Mouse (Mus musculus) liver (tissue): ENCODE measurements around the gene Zfp408.

Experiments
- DNase-seq: peaks from one replicate; pipeline ENCODE4 v3.0.0-alpha.2; 2020; ENCODE audit warnings: mixed read lengths

The Zfp408 gene

DNA sequence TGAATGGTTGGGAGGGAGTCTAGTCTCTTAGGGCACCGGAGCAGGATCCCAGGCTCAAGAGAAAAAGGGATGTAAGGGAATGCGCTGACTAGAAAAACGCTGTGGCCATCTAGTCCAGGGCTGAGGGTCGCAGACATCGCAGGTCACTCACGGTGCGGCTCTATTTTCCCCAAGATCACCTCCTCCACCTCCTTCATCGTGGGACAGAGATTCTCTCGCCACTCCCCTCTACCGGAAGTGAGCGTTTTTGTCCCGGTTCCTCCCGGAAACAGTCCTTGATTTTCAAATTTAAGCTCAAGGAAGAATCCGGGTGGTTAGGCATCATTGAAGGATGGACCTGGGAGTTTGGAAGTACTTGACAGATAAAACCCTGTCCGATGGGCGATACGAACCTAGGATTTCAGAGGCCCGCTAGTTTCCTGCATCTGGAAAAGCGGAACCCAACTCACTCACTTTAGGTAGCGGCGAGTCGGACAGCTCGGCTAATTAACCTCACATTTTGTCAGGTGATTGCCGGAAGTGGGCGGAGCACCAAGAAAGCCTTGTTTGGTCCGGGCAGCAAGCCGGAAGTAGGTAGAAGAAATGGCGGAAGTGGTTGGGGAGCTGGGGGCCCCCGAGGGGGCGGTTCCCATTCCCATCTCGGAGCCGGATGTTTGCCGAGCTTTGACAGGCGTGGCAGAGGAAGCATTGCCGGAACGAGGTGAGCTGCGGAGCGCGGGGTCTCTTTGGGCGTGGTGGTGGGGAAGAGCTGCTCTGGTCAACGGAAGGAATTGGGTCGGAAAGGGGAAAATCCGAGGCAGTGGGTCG lies at the start of gene Zfp408, which contains the start of gene Arhgap1:
Zfp408 (minus strand) TSS at position 239 of the 807 bp plus-strand sequence.
Arhgap1 (plus strand) TSS at position 308 of the 807 bp plus-strand sequence.
- peak; percentile 98 for DNase-seq

DNA sequence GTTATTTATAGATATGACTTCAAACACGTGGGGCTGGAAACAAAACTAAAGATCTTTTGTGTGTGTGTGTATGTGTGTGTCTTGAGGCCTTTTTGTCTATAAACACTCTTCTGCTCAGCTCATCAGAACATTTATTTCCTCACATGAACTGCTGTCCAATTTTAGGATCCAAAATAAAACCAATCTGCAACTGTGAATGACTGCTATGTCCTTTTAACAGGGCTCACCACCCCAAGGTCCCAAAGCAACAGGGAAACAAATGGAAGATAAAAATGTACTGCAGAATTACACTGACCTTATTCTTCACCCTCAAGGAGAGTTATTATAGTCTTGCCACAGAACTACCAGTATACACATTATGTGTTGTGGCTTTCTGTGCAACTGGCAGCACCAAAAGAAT lies 49.6 kb upstream of the Zfp408 start:
- no peak for DNase-seq

DNA sequence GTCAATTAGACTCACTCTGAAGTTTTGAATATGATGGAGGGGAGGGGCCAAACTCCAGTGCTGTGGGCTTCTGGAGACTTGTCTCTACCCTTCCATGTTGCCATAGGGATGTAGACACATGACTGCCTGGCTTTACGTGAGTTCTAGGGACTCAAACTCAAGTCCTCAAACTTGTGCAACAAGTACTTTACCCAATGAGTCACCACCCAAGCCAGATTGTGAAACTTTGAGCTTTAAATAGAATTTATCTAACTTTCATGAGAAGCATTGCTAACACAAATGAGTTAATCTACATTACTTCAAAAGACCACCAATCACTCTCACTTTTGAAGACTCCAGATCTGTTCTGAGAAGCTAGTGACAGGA lies 46.6 kb upstream of the Zfp408 start:
- DNase-seq: no peak

DNA sequence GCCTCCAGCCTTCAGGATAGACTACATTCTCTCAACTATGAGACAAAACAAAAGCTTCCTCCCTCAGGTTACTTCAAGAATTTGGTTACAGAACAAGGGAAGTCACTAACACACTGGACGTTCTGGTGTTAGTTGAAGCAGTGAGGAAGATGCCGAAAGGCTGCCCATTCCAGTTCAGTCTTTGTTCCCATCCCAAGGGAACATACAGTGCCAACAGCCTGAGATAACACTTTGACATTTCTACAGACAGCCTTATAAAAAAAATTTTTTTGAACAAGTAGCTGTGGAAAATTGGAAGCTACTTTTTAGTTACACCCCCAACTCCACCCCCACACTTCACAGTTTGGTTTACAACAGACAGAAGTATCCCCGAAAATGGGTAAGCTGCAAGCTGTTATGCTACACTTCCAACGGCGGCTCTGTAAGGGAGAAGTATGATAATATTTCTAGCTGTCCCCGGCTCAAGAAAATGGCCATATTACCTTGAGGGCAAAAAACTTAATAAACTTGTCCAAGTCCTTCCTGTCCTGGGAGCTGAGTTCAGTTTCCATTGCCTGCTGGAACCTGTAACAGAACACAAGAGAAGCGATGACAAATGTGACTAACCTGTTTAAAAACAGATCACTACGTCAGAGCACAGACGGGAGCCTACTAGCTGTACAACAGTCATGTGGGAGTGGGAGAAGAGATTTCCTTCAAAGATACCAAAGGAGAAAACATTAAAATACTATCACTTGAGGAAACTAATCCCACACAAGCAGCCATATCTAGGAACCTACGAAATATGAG lies 46.0 kb upstream of the Zfp408 start:
- DNase-seq: no peak

DNA sequence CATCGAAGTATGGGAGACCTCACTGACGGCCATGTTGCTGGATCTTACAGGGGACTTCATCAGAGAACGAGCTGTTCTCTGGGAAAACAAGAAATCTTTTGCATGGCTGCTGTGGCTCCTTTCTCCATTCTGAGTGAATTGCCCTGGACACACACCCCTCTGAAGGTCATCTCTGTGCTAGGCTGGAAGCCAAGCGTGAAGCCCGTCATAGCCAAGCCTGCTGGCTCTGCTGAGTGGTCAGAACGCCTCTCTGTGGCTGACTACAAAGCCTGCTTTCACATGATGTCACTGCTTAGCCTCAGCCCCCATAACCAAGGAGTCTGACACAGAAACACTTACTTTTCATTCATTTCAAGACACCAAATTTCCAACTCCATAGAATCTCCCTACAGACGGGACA lies 39.9 kb upstream of the Zfp408 start:
- DNase-seq: no peak

DNA sequence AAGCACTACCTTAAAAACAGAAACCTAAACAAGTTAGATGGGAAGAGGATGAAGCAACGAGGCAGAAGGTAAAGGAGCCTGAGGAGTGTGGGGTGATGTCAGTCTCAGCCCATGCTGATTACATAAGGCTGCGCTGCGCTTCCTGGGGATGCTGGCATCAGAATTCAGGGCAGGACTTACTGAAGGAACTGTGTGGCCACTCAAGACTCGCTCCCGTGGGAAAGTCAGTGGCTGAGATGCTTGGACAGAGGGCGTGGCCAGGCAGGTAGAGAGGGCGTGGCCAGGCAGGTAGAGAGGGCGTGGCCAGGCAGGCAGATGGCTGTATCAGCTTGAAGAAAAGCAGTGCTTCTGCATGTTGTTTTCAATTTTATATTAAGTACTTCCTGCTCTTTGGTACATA lies 34.3 kb upstream of the Zfp408 start:
- no peak for DNase-seq

DNA sequence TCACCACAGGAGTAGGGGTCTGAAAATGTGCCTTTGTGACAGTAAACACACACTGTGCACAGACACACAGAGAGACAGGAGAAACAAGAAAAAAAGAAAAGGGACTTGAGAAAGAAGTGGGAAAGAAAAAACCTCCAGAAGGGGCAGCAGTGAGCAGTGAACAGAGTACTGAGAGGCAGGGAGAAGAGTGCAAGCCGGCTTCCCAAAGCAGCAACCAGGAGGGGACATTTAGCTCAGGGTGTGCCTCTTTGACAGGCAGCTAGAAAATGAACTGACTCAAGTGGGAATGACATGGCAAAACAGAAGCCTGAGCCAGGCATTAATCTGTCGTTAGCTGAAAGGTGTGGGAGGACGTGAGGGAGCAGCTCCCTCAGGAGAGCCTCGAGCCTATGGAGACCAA lies 33.3 kb upstream of the Zfp408 start:
- DNase-seq: peak; percentile 31

DNA sequence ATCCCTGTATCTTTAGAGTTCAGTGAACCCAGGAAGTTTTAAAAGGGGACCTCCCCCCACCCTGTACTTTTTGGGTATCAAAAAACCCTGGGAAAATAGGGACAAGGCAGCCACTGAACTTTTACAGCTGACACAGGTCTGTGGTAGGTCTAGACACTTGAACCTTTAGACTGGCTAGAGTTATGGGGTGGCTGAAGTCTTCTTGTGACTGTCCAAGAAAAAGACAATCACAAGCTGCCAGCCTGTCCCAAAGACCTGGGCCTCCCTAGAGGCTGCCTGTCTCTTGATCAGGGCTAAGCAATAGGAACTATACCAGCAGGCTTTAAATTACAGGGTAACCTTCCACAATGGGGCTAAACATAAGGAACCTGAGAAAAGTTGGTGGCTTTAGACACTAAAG lies 27.4 kb upstream of the Zfp408 start:
- no peak for DNase-seq

DNA sequence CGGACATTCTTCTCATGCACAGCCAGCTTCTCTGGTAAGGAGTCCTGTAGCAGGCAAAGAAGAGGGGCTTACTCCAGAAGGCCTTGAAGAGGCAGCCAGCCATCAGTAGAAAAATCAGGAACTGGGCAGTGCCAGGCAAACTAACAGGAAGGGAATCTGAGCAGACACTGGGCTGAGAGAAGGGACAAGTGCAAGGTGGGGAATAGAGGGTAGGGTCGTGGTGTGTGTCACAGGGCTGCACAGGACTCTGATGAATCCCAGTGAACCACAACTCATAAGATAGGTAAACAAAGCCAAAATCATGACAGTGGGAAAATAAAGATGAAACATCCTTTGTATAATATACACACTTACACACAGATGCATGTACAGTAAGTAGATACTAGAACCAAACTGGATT lies 26.8 kb upstream of the Zfp408 start:
- no peak for DNase-seq

DNA sequence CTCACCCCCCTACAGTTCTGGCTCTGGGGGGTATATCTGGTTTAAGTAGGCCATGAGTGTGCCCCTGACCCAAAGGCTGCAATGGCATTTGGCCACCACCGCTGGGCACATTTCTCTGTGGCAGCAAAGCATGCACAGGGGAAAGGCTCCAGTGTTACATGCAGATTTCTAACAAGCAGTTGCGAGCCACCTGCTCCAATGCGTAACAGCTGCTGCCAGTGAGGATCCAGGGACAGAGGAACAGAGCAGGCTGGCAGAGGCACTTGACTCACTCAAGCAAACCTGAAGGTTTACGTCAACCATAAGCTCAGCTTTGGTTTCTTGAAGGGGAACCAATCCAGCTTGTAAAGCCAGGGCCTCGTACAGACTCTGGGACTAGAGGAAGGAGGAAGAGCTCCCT lies 25.3 kb upstream of the Zfp408 start:
- no peak for DNase-seq

DNA sequence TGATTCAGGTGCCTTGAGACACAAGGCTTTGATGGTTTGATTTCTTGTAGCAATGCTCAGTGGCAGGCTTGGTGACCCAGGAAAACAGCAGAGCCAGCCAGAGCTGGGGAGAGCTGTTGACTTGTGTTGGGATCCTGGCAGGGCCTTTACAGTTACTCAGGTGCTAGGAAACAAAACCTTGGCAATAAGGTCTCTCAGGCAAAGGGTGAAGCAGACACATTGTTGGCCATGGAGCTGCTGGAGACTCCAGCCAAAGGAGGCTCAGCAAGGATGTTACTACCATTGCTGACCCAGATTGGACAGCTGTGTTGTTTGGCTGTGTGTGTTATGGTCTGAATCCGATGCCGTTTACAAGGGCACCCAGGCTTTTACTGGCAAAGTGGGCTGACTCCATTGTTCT lies 24.0 kb upstream of the Zfp408 start:
- DNase-seq: no peak

DNA sequence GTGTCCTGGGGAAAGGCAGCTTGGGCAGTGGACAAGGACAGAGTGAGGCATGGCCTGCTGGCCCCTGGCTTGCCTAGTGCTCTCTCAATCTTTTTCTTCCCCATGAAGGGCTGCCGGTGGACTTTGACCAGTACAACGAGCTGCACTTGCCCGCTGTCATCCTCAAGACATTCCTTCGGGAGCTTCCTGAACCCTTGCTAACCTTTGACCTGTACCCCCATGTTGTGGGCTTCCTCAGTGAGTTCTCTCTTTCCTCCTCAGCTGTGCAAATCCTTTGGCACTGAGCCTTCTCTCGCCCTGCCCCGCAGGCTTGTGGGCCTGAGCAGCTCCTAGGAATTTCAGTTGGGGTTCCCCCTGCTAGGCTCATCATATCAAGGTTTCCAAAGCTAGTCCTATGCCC lies 20.4 kb upstream of the Zfp408 start:
- DNase-seq: no peak

DNA sequence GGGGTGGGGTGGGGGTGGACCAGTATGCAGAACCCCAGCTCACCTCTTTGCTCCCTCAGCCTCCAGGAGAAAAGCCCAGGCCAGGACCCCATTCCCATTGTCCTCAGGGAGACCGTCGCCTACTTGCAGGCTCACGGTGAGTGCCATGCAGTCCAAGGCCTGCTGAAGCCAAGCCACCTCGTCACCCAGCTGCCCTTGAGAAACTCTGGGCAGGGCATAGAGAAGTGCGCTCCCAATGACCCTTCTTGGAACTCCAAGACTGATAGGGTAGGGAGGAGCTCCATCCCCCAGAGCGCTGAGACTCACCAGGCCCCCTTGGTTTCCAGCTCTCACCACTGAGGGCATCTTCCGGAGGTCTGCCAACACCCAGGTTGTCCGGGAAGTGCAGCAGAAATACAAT lies 19.7 kb upstream of the Zfp408 start:
- no peak for DNase-seq

DNA sequence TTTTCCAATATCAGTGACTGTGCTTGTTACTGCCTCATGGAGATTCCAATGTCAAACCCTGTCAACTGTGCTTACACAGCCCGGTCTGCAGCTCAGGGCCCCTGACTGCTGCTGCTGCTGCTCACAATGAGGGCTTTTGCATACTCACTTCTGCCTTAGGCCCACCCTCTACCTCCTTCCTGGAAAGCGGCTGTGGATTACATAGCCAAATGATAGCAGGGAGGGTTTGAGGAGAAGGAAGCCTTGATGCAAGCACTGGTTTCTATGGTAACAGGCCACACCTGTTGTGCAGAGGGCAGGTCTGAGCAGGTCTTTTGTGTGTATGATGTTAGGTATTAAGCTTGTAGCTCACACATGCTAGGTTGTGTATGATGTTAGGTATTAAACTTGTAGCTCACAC lies 18.2 kb upstream of the Zfp408 start:
- DNase-seq: no peak

DNA sequence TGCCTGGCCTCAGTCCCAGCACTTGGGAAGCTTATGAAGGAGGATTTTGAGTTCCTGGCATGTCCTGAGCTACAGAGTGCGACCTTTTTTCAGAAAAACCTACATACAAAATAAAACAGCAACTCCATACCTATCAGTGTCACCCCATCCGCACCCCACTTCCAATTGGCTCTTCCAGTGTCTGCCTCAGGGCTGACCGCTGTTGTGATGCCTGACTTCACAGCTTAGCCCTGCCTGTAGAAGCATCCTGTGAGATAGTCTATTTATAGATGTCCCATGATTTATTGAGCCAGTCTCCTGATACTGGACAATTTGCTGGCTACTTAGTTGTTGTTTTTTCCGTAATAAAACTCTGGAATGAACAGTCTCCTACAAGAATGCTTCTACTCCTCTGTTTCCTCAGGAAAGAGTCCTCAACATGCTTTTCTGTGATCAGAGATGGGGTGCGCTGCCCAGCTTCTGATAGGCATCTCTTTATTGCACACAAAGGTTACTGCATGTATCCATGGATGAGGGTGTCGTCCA lies 16.9 kb upstream of the Zfp408 start:
- DNase-seq: no peak

DNA sequence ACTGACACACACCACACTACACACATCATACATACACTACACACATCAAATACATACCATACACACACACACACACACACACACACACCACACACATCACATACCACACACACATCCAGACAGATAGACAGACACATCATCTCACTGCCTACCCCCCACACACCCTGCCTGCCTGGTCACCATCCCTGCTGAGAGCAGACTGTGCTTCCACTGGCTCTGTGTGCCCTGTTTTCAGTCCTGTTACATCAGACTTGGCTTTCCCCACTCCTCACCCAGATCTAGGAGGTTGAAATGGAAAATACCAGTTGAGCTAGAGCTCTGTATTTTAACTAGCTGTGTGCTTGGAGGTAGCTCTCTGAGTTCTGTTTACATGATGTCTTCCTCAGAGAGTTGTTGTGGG lies 15.2 kb upstream of the Zfp408 start:
- no peak for DNase-seq

DNA sequence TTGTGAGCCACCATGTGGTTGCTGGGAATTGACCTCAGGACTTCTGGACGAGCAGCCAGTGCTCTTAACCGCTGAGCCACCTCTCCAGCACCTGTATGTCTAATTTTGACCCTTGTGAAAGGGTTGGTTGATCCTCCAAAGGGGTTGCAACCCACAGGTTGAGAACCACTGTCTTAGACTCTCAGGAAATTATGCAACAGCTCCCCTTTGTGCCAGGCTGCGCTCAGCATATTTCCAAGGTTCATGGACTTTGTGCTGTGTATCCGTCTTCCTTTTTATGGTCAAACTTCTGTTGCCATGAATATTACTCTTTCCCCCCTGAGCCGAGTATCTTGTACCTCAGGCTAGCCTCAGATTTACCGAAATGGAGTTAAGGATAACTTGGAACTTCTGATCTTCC lies 11.4 kb upstream of the Zfp408 start:
- DNase-seq: no peak

DNA sequence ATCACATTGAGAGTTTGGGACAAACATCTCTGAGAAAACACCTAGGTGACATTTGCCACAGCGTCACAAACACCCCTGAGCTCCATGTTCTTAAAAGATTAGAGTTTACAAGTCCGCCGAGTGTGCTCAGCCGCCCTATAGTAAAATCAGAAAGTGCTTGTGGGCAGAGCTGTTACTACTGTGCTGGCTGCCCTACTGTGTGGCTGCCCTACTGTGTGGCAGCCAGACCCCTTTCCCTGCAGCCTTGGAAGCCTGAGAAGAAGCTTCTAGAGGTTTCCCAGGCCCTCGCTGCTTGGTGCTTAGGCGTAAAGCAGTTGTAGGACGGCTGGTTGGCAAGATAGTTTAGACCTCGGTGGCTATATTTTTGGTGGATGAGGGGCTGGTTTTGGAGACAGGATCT lies 10.1 kb upstream of the Zfp408 start:
- DNase-seq: no peak

DNA sequence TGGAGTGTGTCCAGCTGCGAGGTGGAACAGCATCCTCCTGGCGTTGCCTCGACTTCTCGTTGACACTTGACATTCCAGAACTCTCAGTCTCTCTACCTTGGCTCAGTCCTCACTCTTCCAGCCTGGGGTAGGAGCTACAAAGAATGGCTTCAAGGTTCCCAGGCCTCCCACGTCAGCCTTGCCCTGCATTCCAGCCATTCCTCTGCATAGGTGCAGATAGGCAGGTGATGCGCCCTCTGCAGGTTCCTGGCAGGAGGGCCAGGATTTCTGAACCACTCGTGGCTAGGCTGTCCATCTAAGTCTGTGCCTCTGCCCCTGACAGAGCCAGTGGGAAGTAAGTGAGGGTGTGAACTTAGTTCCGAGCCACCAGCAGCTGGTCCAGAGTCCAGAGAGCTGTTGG lies 7.2 kb upstream of the Zfp408 start:
- DNase-seq: no peak

DNA sequence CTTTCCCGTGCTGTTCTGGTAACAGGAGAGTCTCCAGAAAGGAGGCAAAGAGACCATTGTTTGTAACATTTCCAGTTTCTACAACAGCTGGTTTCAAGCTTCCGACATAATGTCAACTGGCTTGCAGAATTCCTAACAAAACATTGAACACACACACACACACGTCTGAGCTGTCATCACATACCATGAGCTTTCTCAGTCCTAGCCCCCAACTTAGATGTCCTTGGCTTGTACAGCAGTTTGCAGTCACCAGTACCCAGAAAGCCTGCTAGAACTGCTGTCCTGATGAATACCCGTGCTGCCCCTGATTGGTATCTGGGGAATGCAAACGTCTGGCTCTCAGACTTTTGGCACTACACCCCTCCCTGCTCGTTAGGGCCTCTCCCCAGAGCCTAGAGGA lies 6.2 kb upstream of the Zfp408 start:
- DNase-seq: no peak

DNA sequence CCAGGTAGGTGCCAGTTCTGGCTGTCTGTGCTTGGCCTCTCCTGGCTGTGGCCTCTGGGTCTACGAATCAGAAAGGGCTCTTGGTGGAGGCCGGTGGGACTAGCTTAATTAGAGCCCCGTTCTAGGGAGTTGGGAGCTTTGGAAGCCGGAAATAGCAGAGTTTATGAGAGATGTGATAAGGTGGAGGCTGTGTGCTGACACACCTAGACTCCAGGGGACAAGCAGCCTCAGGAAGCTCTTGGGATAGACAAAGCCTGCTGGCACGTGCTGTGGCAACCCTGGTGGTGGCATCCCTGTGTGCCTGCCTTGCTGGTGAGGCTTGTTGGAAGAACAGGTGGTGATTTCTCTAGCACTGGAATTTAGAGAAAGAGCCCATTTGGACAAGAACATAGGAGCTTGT lies 5.8 kb upstream of the Zfp408 start:
- DNase-seq: no peak

DNA sequence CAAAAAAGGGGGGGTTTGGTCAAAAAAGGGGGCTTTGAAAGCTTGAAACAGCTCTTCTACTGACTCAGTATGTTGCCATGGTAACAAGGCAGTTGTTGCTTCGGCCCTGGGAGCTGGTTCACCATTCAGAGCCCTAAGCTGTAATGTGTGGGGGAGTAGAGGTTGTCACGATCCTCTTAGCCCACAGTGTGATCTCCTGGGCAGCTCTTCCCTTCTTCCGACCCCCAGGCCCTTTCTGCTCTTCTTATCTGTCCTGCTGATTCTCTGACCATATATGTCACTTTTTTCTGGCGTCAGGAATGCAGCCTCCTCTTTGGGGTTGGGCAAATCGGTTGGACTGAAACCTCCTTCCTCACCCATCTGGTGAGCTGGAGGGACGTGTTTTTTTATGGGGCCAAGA lies 3.3 kb upstream of the Zfp408 start:
- no peak for DNase-seq

DNA sequence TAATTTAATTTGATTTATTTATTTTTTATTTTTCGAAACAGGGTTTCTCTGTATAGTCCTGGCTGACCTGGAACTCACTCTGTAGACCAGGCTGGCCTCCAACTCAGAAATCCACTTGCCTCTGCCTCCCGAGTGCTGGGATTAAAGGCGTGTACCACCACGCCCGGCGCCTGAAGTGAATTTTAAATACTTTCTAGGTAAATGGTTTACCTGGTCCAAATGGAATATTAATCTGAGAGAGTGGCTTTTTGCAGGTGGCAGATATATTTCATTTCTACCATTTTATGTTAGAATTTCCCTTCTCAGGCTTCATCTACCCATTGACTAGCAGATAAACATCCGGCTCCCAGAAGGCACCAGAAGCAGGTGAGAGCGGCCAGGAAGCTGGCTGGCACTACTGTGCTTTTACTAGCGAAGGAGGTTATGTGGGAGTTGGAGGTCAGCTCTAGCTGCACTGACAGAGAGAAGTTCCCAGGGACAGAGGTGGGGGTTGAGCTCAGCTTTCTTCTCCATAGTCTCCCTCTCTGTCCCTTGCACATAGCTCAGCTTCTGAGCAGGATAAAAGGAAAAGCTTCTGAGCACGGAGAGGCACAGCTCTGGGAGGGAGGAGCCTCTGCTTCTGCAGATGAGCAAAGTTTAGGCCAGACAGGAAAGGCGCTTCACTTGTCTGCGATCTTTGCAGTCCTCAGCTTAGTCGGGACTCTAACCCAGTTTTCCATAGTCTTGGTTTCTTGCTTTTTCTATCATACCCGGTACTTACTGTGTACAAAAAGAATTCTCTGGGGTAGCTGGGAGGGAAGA lies 2.1 kb upstream of the Zfp408 start:
- DNase-seq: no peak
